In the genomic region with DNA sequence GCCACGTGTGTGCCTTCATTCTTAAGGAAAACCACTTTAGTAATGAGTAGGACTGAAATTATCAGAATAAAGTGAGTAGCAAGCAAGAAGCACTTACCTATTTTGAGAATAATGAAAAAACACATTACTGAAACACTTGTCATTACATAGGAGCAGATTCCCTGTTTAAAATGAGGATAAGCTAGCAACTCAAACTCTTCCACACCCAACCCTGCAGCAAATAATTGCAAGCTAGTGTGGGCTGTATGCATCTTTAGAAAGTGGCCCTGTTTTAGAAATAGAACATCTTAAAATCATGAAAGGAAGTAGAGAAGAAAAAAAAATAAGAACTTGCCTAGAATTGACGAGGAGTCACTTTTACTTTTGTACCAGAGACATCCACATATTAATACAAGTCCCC, we compare ENCODE assay signal across 15 mouse cellular contexts.
"Had no signal": no experiment of that assay in that cellular context is flagged by ENCODE, and none has a peak within 500 bp of the region (broad histone marks: within the 10 kb centered on the region; RNA-seq: fewer than 3 reads in every experiment).

No protein-coding gene starts in this region.

- H3K27ac ChIP-seq: kidney, embryonic 15.5 days; liver, embryonic 13.5 days; stomach, embryonic 15.5 days had no signal

- DNase-seq: kidney, adult 11 months; kidney, adult 8-10 months; kidney, postnatal 10 days; kidney, postnatal 36 days; layer of hippocampus, adult 9-11 months; liver, embryonic 13.5 days; lung, adult 2 months; lung, postnatal 14 days; lung, postnatal 4 days; right cerebral cortex, postnatal 14 days; spleen, adult 18-20 months; thymus, adult 18-20 months; thymus, postnatal 36 days had no signal

- H3K4me3 ChIP-seq: kidney, embryonic 15.5 days; liver, embryonic 13.5 days; stomach, embryonic 15.5 days had no signal
